Mouse (Mus musculus) kidney, postnatal 36 days (tissue): Measurements from ENCODE around the gene Fli1.
A peak's percentile ranks its signal among the peaks of the same experiment; 100 is the strongest.

Source experiments
- DNase-seq, 2 experiments: peaks; one replicate each; pipeline ENCODE4 v3.0.0; 2021 to 2022; ENCODE audit warnings: mixed read lengths in 2 of 2

Fli1 gene

GRCm38 (mm10) chr9:32542212-32543039 is at the start of gene Fli1:
TSS of gene Fli1 (minus strand) at chr9:32542861.
- peak in 1 of 2 experiments; percentile 48 for DNase-seq

DNA sequence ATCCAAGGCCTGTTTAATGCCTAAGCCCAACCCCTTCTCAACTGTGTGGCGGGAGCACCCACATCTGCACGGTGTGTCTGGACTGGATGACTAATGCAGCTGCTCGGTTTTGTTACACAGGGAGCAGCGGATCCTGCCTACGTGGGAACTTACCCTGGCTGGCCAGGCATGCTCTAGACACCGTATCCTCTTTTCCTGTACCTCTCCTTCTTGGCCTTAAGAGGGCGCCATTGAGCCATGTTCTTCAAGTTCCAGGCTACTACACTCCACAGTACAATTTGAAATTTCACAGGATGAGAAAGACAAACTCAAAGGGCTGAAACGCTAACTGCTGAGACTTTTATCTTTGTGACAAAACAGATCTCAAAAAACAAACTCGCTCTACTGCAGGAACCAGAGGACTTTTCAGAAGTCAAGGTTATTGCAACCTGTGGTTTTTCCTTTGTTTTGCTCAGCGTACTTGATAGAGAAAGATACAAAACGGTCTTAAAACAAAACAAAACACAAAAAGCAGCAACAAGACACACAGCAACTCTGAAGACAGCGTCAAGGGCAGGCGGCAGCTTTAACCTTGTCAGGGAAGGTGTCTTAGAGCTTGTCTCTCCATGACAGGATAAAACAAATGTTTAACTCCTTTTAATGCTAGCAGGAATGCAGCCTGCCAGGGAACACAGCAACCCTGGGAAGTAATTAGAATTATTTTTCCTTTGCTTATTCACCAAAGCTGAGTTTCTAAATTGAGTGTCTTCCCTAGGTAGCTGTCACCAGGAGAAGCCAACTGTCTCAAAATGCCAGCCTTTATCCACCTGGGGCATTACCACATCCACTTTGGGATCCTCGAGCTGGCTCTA is 49.3 kb upstream of the Fli1 start:
- DNase-seq: peak; percentile 76 to 88

GRCm38 (mm10) chr9:32590571-32590970 is 47.9 kb upstream of the Fli1 start:
- no peak for DNase-seq

DNA sequence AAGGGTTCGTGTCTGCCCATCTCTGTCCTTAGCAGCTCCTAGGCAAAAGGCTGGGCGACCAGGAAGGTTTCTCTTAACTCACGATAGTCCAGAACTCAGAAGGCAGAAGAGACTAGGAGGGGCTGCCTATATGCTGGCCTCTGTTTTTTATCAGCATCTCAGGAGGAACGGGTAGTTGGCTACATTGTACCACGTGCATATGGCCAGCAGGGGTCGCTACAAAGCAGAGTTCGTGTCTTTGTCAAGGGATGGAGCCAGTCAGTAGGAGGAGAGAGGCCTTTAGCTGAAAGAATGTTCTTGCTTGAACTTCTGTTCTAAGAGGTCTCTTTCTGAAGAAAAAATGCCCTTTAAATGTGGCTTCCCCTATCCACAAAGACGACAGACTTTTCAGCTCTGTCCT is 47.2 kb upstream of the Fli1 start:
- DNase-seq: peak; percentile 84 to 94

DNA sequence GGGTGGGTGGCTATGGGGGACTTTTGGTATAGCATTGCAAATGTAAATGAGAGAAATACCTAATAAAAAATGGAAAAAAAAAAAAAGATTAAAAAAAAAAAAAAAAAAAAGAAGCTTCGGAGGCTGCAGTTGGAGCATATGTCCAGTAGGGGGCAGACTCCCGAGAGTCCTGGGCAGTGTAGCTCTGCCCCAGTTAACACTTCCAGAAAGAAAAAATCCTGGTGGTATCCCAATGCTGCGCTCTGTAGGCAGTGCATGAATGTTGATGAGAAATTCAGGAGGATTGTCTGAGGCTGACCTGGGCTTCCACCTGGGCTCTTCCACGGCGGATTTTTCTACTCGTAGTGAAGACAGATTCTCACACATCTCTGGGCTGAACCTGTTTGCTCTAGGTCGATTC is 42.7 kb upstream of the Fli1 start:
- DNase-seq: peak in 1 of 2 experiments; percentile 63

DNA sequence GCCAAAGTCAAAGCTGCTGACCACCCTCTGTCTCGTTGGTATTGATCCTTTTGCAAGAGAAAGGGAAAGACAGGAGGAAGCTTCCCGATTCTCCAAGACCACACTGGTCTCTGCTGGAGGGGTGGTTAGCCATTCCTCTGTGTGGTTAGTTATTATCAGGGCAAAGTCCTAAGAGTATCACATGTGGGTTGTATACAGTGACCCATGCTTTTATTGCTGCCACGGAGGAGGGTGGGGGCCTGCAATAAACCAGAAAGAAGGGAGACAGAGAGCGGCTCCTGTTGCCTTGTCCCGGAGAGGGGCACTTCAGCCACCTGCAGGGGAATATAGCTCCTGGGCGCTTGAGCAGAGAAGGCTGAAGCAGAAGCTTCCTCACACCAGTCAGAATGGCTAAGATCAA is 41.2 kb upstream of the Fli1 start:
- DNase-seq: no peak

- no peak for DNase-seq
Observed at GRCm38 (mm10) chr9:32581851-32582573, 39.4 kb upstream of the Fli1 start.

DNA sequence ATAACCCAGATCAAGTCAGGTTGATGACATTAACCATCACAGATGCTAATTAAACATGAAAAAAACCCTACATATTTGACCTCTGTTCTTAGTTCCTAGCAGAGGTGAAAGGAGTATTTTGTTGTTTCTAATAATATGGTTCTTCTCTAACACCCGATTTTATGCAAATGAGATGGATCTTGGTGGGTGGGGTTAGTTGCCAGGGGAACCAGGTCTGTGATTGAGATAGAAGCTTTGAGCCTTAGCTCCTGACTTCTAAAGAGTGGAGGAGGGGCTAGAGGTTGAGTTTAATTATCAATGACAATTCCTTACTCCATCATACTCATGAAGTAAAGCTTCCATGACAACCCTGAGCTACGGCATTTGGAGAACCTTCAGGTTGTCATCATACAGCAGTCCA is 35.8 kb upstream of the Fli1 start:
- no peak for DNase-seq

DNA sequence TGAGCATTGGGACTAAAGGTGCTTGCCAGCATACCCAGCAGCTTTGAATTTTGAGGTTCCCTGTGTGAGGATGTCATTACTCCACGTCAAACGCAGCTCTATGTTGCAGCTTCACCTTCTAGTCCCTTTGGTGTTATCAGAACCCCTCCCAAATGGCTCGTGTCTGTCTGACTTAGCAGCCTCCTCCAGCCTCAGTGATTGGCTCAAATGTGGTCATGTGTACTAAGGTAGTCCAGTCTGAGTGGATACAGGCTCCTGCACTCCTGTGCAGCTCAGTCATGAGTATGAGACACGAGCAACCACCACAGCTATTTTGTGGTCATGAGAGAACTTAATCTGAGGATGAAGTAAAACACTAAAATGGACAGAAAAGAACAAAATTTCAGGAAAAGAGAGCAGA is 31.0 kb upstream of the Fli1 start:
- no peak for DNase-seq

GRCm38 (mm10) chr9:32571676-32572075 is 29.0 kb upstream of the Fli1 start:
- no peak for DNase-seq

DNA sequence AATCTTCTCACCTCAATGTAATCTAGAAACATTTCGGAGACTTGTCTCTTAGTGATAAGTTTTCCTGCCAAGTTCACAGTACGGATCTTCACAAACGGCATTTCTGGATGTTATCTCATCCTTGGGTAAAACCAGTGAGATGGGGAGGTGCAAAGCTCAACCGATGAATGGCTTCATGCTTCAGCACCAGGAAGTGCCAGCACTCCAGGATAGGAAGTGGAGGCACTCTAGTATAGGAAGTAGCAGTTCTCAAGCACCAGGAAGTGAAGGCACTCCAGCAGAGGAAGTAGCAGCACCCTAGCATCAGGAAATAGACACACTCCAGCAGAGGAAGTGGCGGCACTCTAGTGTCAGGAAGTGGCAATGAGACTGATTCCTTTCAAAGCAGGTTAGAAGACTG is 27.9 kb upstream of the Fli1 start:
- DNase-seq: no peak

- no peak for DNase-seq
Observed at GRCm38 (mm10) chr9:32569261-32569660, 26.6 kb upstream of the Fli1 start.

- no peak for DNase-seq
Observed at GRCm38 (mm10) chr9:32567603-32568002, 24.9 kb upstream of the Fli1 start.

DNA sequence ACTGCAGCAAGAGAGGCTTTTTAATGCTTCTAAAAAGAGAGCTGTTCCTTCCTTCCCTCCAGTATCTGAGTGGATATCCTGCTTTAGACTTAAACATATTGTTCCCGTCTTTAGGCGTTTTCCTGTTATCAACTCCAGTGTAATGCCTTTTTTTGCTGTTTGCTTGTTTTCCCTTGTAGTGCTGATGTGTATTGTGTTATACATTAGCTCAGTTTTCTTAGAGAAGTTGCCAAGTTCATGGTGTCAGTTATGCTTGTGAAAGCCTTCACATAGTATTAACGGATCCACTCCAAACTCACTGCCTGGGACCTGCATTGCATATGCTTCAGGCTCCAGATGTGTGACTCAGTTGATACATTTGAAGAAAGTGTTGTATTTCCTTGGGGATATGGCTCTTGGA is 22.6 kb upstream of the Fli1 start:
- DNase-seq: no peak

DNA sequence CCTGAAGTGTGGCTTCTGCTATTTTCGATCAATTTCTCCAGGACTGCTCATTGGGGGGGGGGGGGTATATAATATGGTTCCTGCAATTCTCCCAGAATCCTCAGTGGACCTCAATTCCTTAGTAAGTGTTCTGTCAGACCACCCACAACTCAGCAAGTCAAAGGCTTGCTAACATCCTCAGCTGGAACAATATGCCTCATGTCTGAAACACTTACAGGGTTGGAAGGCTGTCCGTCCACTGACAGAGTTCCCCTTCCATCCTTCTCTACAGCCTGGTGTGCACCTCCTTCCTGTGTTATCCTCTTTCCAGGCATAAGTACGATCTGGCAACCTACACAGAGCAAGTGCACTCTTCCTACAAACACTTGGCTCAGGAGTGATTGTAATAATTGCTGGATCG is 20.2 kb upstream of the Fli1 start:
- DNase-seq: no peak

GRCm38 (mm10) chr9:32562409-32562808 is 19.7 kb upstream of the Fli1 start:
- peak; percentile 25 to 46 for DNase-seq

GRCm38 (mm10) chr9:32561190-32561890 is 18.7 kb upstream of the Fli1 start:
- DNase-seq: no peak

- no peak for DNase-seq
Observed at GRCm38 (mm10) chr9:32559859-32560258, 17.2 kb upstream of the Fli1 start.

DNA sequence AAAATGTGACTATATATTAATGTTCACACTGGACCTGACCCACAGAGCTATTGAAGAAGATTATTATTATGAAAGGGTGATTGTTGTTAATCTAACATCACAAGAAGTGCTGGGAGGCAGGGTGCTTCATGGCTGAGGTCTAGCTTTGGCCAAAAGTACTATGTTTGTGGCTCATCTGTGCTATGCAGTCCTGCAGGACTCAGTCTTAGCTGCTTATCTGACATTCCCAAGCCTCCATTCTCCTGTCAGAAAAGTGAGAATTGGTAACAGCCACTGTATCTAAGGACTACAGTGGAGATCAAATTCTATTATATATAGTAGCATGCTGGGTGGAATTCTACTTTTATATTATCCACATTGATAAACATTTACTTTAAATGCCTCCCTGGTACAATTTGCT is 16.8 kb upstream of the Fli1 start:
- no peak for DNase-seq

- no peak for DNase-seq
Observed at GRCm38 (mm10) chr9:32556313-32556712, 13.7 kb upstream of the Fli1 start.

- no peak for DNase-seq
Observed at GRCm38 (mm10) chr9:32555279-32555678, 12.6 kb upstream of the Fli1 start.

DNA sequence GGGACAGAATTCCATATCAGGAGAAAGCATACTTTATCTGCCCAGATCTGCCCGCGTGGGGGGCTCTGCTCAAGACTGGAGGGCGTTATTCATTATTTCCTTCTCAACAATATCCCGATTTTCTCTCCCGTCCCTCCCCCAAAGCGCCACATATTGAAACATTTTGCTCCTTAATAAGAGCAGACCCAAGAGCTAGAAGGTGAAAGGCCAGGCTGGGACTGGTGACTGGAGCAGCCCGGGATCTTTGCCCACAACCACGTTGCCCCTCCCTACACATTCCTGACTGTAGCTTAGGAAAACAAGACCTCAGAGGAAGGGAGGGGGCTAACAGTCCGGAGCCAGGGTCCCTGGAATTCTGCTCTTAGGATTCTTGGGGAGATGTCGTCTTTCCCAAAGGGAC is 7.9 kb upstream of the Fli1 start:
- DNase-seq: no peak
